1 mouse cellular context compared by ENCODE assay signal in genomic region chr2:158028354-158028863, GRCm38 (mm10).
TF ChIP-seq lines count a peak whose summit lies in the region.

TSS of gene Tti1 (minus strand) at chr2:158028433.
TSS of gene Rprd1b (plus strand) at chr2:158028497.

TF ChIP-seq in CH12.LX, 34 proteins besides CTCF, POLR2A, EP300 and RAD21 (continued from another document):
- peak; percentile 91; the same call in 1 of the 2 replicates for TF ChIP-seq KAT2A (IDR thresholded peaks at IDR 0.05; ENCODE audit: insufficient replicate concordance, low read length)
- TF ChIP-seq JUND (conservative IDR thresholded peaks at IDR 0.05; ENCODE audit: low read depth, low read length) = no peak
- no peak for TF ChIP-seq USF1 (IDR thresholded peaks at IDR 0.05; ENCODE audit: low read depth, low read length)
- peak; percentile 71 for TF ChIP-seq MAX (IDR thresholded peaks at IDR 0.05; ENCODE audit: low read length)
- TF ChIP-seq NELFE (IDR thresholded peaks at IDR 0.05; ENCODE audit: low read depth, low read length) = peak; percentile 79
- peak; percentile 78; the same call in 1 of the 2 replicates for TF ChIP-seq TBP (conservative IDR thresholded peaks at IDR 0.05; ENCODE audit: low read depth, low read length)
- TF ChIP-seq MEF2A (IDR thresholded peaks at IDR 0.05; ENCODE audit: borderline replicate concordance, low read depth, low read length) = 0 out of 2 replicates have a peak, but pooled peaks have one; percentile 14
- TF ChIP-seq ZMIZ1 (IDR thresholded peaks at IDR 0.05; ENCODE audit: low read depth, low read length) = 0 out of 2 replicates have a peak, but pooled peaks have one; percentile 4
- TF ChIP-seq MAFK (IDR thresholded peaks at IDR 0.05; ENCODE audit: insufficient replicate concordance, low read length) = no peak
- peak; percentile 89 for TF ChIP-seq SIN3A (IDR thresholded peaks at IDR 0.05; ENCODE audit: low read length)
- TF ChIP-seq GABPA (IDR thresholded peaks at IDR 0.05; ENCODE audit: insufficient replicate concordance, low read depth, low read length) = no peak; the same call in 1 of the 2 replicates
- no peak for TF ChIP-seq UBTF (IDR thresholded peaks at IDR 0.05; ENCODE audit: low read depth, low read length)
- TF ChIP-seq MXI1 (IDR thresholded peaks at IDR 0.05; ENCODE audit: low read depth, low read length) = peak; percentile 78
- no peak for TF ChIP-seq ETS1 (conservative IDR thresholded peaks at IDR 0.05; ENCODE audit: low read depth, low read length)
- no peak for TF ChIP-seq CHD1 (IDR thresholded peaks at IDR 0.05; ENCODE audit: low read depth, low read length)
- TF ChIP-seq MYC (IDR thresholded peaks at IDR 0.05; ENCODE audit: low read depth, low read length) = no peak
- peak; percentile 95 for TF ChIP-seq NRF1 (IDR thresholded peaks at IDR 0.05; ENCODE audit: low read depth, low read length)
- TF ChIP-seq E2F4 (IDR thresholded peaks at IDR 0.05; ENCODE audit: insufficient replicate concordance, low read depth, low read length) = peak; percentile 98
- TF ChIP-seq PAX5 (IDR thresholded peaks at IDR 0.05; ENCODE audit: low read length) = no peak
- no peak for TF ChIP-seq BHLHE40 (IDR thresholded peaks at IDR 0.05; ENCODE audit: low read depth, low read length)
- TF ChIP-seq CHD2 (IDR thresholded peaks at IDR 0.05; ENCODE audit: low read length) = peak; percentile 97
- no peak for TF ChIP-seq ZKSCAN1 (IDR thresholded peaks at IDR 0.05; ENCODE audit: borderline replicate concordance, low read depth, low read length)
- no peak for TF ChIP-seq ZNF384 (IDR thresholded peaks at IDR 0.05; ENCODE audit: low read depth, low read length)
- no peak for TF ChIP-seq ZC3H11A (IDR thresholded peaks at IDR 0.05; ENCODE audit: low read depth, low read length)
- TF ChIP-seq USF2 (conservative IDR thresholded peaks at IDR 0.05; ENCODE audit: low read depth, low read length) = no peak
- TF ChIP-seq IRF4 (IDR thresholded peaks at IDR 0.05; ENCODE audit: low read depth, low read length) = peak; percentile 36; the same call in 1 of the 2 replicates
- no peak for TF ChIP-seq JUN (IDR thresholded peaks at IDR 0.05; ENCODE audit: insufficient read depth, low read depth, low read length)
- peak; percentile 93 for TF ChIP-seq HCFC1 (IDR thresholded peaks at IDR 0.05; ENCODE audit: low read depth, low read length)
- TF ChIP-seq POLR2AphosphoS2 (IDR thresholded peaks at IDR 0.05; ENCODE audit: low read depth, low read length) = no peak
